Mouse (Mus musculus): ENCODE measurements around the gene Pard3.

DNA sequence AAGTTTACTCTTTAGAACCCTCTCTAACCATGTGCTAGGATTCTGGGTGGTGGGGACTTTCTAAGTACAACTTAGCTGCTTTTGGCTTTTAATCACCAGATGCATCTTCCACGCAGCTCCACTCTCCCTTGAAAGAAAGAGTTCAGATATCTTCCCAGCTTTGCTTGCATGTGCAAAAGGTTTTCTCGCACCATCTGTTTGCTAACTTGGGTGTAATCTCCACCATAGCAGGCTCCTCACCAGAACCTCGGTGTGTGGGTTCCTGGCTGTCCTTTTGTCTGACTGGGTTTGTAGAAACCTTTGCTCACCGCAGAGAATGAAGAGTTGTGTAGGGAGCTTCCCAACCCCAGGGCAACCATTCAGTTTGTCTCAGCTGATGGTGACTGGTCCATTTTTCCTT lies 462.0 kb downstream of the Pard3 start:
- no peak for TF ChIP-seq POLR2A (IDR thresholded peaks at IDR 0.05; ENCODE audit: control insufficient read depth, extremely low read depth, insufficient read depth, low read length, poor library complexity)
- no peak for TF ChIP-seq CTCF (IDR thresholded peaks at IDR 0.05; ENCODE audit: borderline replicate concordance, control insufficient read depth, extremely low read depth, insufficient read depth, low read length, poor library complexity)
